Mouse (Mus musculus): ENCODE data around the gene Hydin.

- TF ChIP-seq CTCF (IDR thresholded peaks at IDR 0.05 in 2 of 3, conservative IDR thresholded peaks at IDR 0.05 in 1 of 3; ENCODE audit: control insufficient read depth in 1 of 3, insufficient read depth in 1 of 3, low read depth in 2 of 3, low read length in 3 of 3, poor library complexity in 1 of 3, severe bottlenecking in 1 of 3), result no peak
- no peak for TF ChIP-seq POLR2A (IDR thresholded peaks at IDR 0.05; ENCODE audit: control insufficient read depth in 1 of 2, insufficient read depth in 1 of 2, low read depth in 1 of 2, low read length in 2 of 2, poor library complexity in 1 of 2)
- no peak for TF ChIP-seq POLR2AphosphoS5 (IDR thresholded peaks at IDR 0.05; ENCODE audit: borderline replicate concordance, low read depth, low read length)
- TF ChIP-seq POLR2AphosphoS2 (IDR thresholded peaks at IDR 0.05; ENCODE audit: low read length), result no peak
- TF ChIP-seq ZC3H11A (IDR thresholded peaks at IDR 0.05; ENCODE audit: low read depth, low read length), result no peak
- no peak for TF ChIP-seq CHD2 (IDR thresholded peaks at IDR 0.05; ENCODE audit: low read length)
- TF ChIP-seq UBTF (IDR thresholded peaks at IDR 0.05; ENCODE audit: borderline replicate concordance, insufficient read depth, low read depth, low read length), result no peak
- no peak for TF ChIP-seq MEF2A (IDR thresholded peaks at IDR 0.05; ENCODE audit: extremely low read depth, insufficient replicate concordance, low read depth, low read length, poor library complexity, severe bottlenecking)
- TF ChIP-seq SMC3 (IDR thresholded peaks at IDR 0.05; ENCODE audit: low read depth, low read length), result no peak
- no peak for TF ChIP-seq USF1 (IDR thresholded peaks at IDR 0.05; ENCODE audit: low read depth, low read length)
These were observed 148.3 kb downstream of the Hydin start for GRCm38 (mm10) chr8:110415121-110415520.

All from MEL (cell line).